Mouse (Mus musculus) embryo, embryonic 9.5 days (tissue): ENCODE measurements around the gene Gm10487.
"Not testable (repeated sequence)": the region's sequence is repeated elsewhere in the genome, so short reads cannot be mapped to it uniquely, and the experiment has no call there.

Source experiments
- DNase-seq: peaks from one replicate; pipeline ENCODE4 v3.0.0-alpha.2; 2017; ENCODE audit errors: extremely low spot score

The Gm10487 gene

DNA sequence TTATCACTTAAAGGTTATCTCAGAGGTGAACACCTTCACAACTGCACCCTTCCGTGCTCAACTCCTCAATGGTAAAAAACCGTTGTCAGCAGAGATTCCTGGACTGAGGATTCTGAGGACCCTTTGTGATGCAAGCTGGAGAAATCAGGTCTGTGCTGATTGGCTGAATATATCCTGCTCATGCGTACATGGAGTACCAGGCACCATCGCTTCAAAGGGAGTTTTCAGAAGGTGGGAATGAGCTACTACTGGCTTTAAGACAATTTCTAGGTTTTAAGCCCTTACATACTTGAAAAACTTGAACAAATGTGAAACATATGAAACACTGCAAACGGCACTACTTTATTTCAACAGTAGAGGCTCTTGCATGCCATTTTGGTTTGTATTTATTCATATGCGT, at the start of gene Gm10487:
Gm10487 (minus strand) TSS at position 101 of the 400 bp plus-strand sequence.
- DNase-seq, result not testable (repeated sequence)
